25 mouse cellular contexts compared by ENCODE assay signal in genomic region chr1:154183077-154183751, GRCm38 (mm10). TPM values are rescaled to one million over a fixed set of nuclear protein-coding genes. Genes with fewer than 3 reads are reported as not detected.
DNase-seq lines count a peak whose midpoint lies in the region; ATAC-seq and TF ChIP-seq lines count a peak whose summit lies in the region.
"Had no signal": no experiment of that assay in that cellular context is flagged by ENCODE, and none has a peak within 500 bp of the region (broad histone marks: within the 10 kb centered on the region; RNA-seq: fewer than 3 reads in every experiment).

No protein-coding gene starts in this region.

- peak; percentile 42 for DNase-seq in heart, adult 11 months
- DNase-seq in heart, postnatal 14 days: no peak
- DNase-seq in lung, embryonic 14.5 days: peak; percentile 8
- DNase-seq in lung, postnatal 4 days: no peak
- DNase-seq in kidney, postnatal 0 days (ENCODE audit: low spot score): no peak
- no peak for DNase-seq in adrenal gland, postnatal 10 days
- DNase-seq: adrenal gland, postnatal 25 days; cerebellum, adult 9-11 months; heart, postnatal 10 days; liver, postnatal 0 days; thymus, postnatal 14 days had no signal

- H3K27ac ChIP-seq in lung, embryonic 14.5 days (ENCODE audit: low read depth): peak overlapping the region; percentile 56
- peak overlapping the region; percentile 62 for H3K27ac ChIP-seq in kidney, postnatal 0 days
- no peak overlapping the region; the same call in 1 of the 2 replicates for H3K27ac ChIP-seq in stomach, embryonic 15.5 days
- no peak overlapping the region for H3K27ac ChIP-seq in heart, embryonic 12.5 days (ENCODE audit: poor library complexity, severe bottlenecking)
- H3K27ac ChIP-seq: embryonic facial prominence, embryonic 15.5 days; hindbrain, embryonic 12.5 days; left cerebral cortex, adult 2 months; macrophage; neural tube, embryonic 15.5 days had no signal

- intact Hi-C loops in heart, postnatal 14 days (cut with DNase I): loop anchor here (5.0 to 10.0 kb wide), 3 partner anchors 146 to 628 kb away; partner anchors contain the start of gene Npl

- ATAC-seq in lung, embryonic 14.5 days (ENCODE audit: insufficient read depth): no peak
- peak; percentile 9; the same call in 1 of the 2 replicates for ATAC-seq in kidney, postnatal 0 days (replicated peaks; ENCODE audit: low FRiP score, low read depth)
- peak; percentile 66; the same call in 1 of the 2 replicates for ATAC-seq in stomach, embryonic 15.5 days (ENCODE audit: insufficient read depth, low FRiP score, low read depth)
- ATAC-seq in heart, embryonic 12.5 days (ENCODE audit: insufficient number of reproducible peaks, low FRiP score): no peak
- ATAC-seq: forebrain, embryonic 14.5 days had no signal

- no peak overlapping the region for H3K9ac ChIP-seq in lung, embryonic 14.5 days
- no peak overlapping the region for H3K9ac ChIP-seq in kidney, postnatal 0 days (ENCODE audit: low read depth, low read length)
- no peak overlapping the region for H3K9ac ChIP-seq in stomach, embryonic 15.5 days
- H3K9ac ChIP-seq in heart, embryonic 12.5 days: no peak overlapping the region
- H3K9ac ChIP-seq: embryonic facial prominence, embryonic 15.5 days; hindbrain, embryonic 12.5 days; liver, postnatal 0 days; neural tube, embryonic 15.5 days had no signal

- no peak for TF ChIP-seq CTCF in lung, embryonic 14.5 days (IDR thresholded peaks at IDR 0.05; ENCODE audit: low read depth)
- no peak for TF ChIP-seq CTCF in kidney, postnatal 0 days (IDR thresholded peaks at IDR 0.05; ENCODE audit: low read depth)

- no peaks in the 10 kb centered on the region for H3K27me3 ChIP-seq in lung, embryonic 14.5 days (ENCODE audit: insufficient read depth, low read length)
- no peaks in the 10 kb centered on the region for H3K27me3 ChIP-seq in kidney, postnatal 0 days (ENCODE audit: insufficient read depth, low read length)
- H3K27me3 ChIP-seq in stomach, embryonic 15.5 days (replicated peaks): no peaks in the 10 kb centered on the region
- no peaks in the 10 kb centered on the region for H3K27me3 ChIP-seq in heart, embryonic 12.5 days (replicated peaks)
- H3K27me3 ChIP-seq: embryonic facial prominence, embryonic 15.5 days; hindbrain, embryonic 12.5 days; neural tube, embryonic 15.5 days had no signal

- no peaks in the 10 kb centered on the region for H3K9me3 ChIP-seq in lung, embryonic 14.5 days (ENCODE audit: low read depth, low read length)
- H3K9me3 ChIP-seq in kidney, postnatal 0 days (replicated peaks; ENCODE audit: low read length): no peaks in the 10 kb centered on the region
- H3K9me3 ChIP-seq in stomach, embryonic 15.5 days: no peaks in the 10 kb centered on the region
- H3K9me3 ChIP-seq in heart, embryonic 12.5 days (replicated peaks): no peaks in the 10 kb centered on the region
- H3K9me3 ChIP-seq: embryonic facial prominence, embryonic 15.5 days; hindbrain, embryonic 12.5 days; neural tube, embryonic 15.5 days had no signal

- no peak overlapping the region for H3K4me2 ChIP-seq in lung, embryonic 14.5 days
- no peak overlapping the region for H3K4me2 ChIP-seq in kidney, postnatal 0 days (ENCODE audit: low read length)
- H3K4me2 ChIP-seq in stomach, embryonic 15.5 days: no peak overlapping the region
- H3K4me2 ChIP-seq in heart, embryonic 12.5 days: no peak overlapping the region
- H3K4me2 ChIP-seq: embryonic facial prominence, embryonic 15.5 days; heart, embryonic 11.5 days; hindbrain, embryonic 12.5 days; liver, embryonic 11.5 days; neural tube, embryonic 15.5 days had no signal

- 69% methylated on average over 7 of the region's 7 CpGs for WGBS in lung, embryonic 14.5 days
- 64% methylated on average over 7 of the region's 7 CpGs for WGBS in kidney, postnatal 0 days
- 76% methylated on average over 7 of the region's 7 CpGs for WGBS in stomach, embryonic 15.5 days
- 85% methylated on average over 7 of the region's 7 CpGs for WGBS in heart, embryonic 12.5 days

- H3K4me1 ChIP-seq in lung, embryonic 14.5 days (ENCODE audit: insufficient read depth): no peaks in the 10 kb centered on the region
- no peaks in the 10 kb centered on the region for H3K4me1 ChIP-seq in kidney, postnatal 0 days (replicated peaks; ENCODE audit: insufficient read depth, low read length)
- no peaks in the 10 kb centered on the region for H3K4me1 ChIP-seq in stomach, embryonic 15.5 days
- H3K4me1 ChIP-seq in heart, embryonic 12.5 days (replicated peaks): no peaks in the 10 kb centered on the region
- H3K4me1 ChIP-seq: embryonic facial prominence, embryonic 15.5 days; hindbrain, embryonic 12.5 days; neural tube, embryonic 15.5 days had no signal

- no peaks in the 10 kb centered on the region for H3K36me3 ChIP-seq in lung, embryonic 14.5 days (ENCODE audit: insufficient read depth)
- H3K36me3 ChIP-seq in kidney, postnatal 0 days (ENCODE audit: insufficient read depth, low read length): no peaks in the 10 kb centered on the region
- no peaks in the 10 kb centered on the region for H3K36me3 ChIP-seq in stomach, embryonic 15.5 days
- H3K36me3 ChIP-seq in heart, embryonic 12.5 days: no peaks in the 10 kb centered on the region
- H3K36me3 ChIP-seq: embryonic facial prominence, embryonic 15.5 days; hindbrain, embryonic 12.5 days; neural tube, embryonic 15.5 days had no signal

- no peak overlapping the region for H3K4me3 ChIP-seq in lung, embryonic 14.5 days (ENCODE audit: low read depth, low read length)
- H3K4me3 ChIP-seq in kidney, postnatal 0 days (replicated peaks; ENCODE audit: low read depth, low read length): no peak overlapping the region
- H3K4me3 ChIP-seq in stomach, embryonic 15.5 days (replicated peaks): no peak overlapping the region
- no peak overlapping the region for H3K4me3 ChIP-seq in heart, embryonic 12.5 days
- H3K4me3 ChIP-seq: embryonic facial prominence, embryonic 15.5 days; hindbrain, embryonic 12.5 days; left cerebral cortex, adult 2 months; neural tube, embryonic 15.5 days had no signal

RNA-seq across cellular contexts. Expression of gene Zfp648, which starts 17.8 kb away (rescaled TPM):
- not detected for total RNA-seq in heart, postnatal 14 days (2021)
- polyA plus RNA-seq in lung, embryonic 14.5 days (2014; fragmentation: Nextera tagmentation; extraction: Ambion mirVana): 0.12 TPM in 1 of 2 replicates, not detected in the other
- polyA plus RNA-seq in kidney, postnatal 0 days (2015; fragmentation: Nextera tagmentation; extraction: Ambion mirVana): 0.38 and 0.55 TPM in 2 replicates
- polyA plus RNA-seq in stomach, embryonic 15.5 days (2015; fragmentation: Nextera tagmentation; extraction: Ambion mirVana): 0.06 TPM in 1 of 2 replicates, not detected in the other
- under 1 TPM; 0.21 to 0.24 TPM for total RNA-seq in adrenal gland, postnatal 10 days (2021)
- 0.09 and 0.15 TPM in 2 replicates for polyA plus RNA-seq in heart, embryonic 12.5 days (2016; fragmentation: Nextera tagmentation; extraction: Ambion mirVana)
- total RNA-seq: common myeloid progenitor, adult 5-6 weeks; gastrocnemius, adult 8-10 months; granulocyte monocyte progenitor cell, adult 5-6 weeks; heart, postnatal 10 days had no signal
- polyA plus RNA-seq: heart, embryonic 11.5 days; large intestine, adult 2 months; liver, embryonic 11.5 days; liver, postnatal 0 days; macrophage had no signal

Comparison
In these comparisons a context has a peak if more than half of its experiments do, and no peak if none do; other contexts are left out.
1. DNase-seq: peak in heart, adult 11 months (single experiment) and lung, embryonic 14.5 days (single experiment); none in heart, postnatal 14 days (0 of 2), lung, postnatal 4 days (0 of 2), kidney, postnatal 0 days (single experiment) and adrenal gland, postnatal 10 days (single experiment).
2. ATAC-seq: peak in kidney, postnatal 0 days (single experiment) and stomach, embryonic 15.5 days (single experiment); none in lung, embryonic 14.5 days (single experiment) and heart, embryonic 12.5 days (single experiment).
3. H3K27ac ChIP-seq: peak in lung, embryonic 14.5 days (single experiment) and kidney, postnatal 0 days (single experiment); none in stomach, embryonic 15.5 days (single experiment) and heart, embryonic 12.5 days (single experiment).